Mouse (Mus musculus) kidney, adult 2 months (tissue): Measurements from ENCODE around the gene Olfr808.

ENCODE experiments used
- CTCF ChIP-seq: fragments of 200-500 bp; conservative IDR thresholded peaks from 2 replicates; pipeline ENCODE4 v1.5.1; 2011; ENCODE audit warnings: low read depth, mild to moderate bottlenecking, control low read depth, low read length, moderate library complexity, mixed read lengths; ENCODE audit not compliant: insufficient read depth, insufficient read length
- POLR2A ChIP-seq: fragments of 200-500 bp; IDR thresholded peaks from one replicate; pipeline ENCODE4 v1.6.1; 2011; ENCODE audit warnings: low read depth, low read length, control low read depth

GRCm38 (mm10) chr10:129794817-129795216 lies 29.5 kb downstream of the Olfr808 start, which contains the start of gene Olfr810:
- TF ChIP-seq CTCF = no peak
- no peak for TF ChIP-seq POLR2A
